Mouse (Mus musculus) midbrain, embryonic 11.5 days (tissue): Measurements from ENCODE around the gene Orm2. TPM values are rescaled to one million over a fixed set of nuclear protein-coding genes. Genes with fewer than 3 reads are reported as not detected.

Experiments used
- ATAC-seq: fragments of 200-750 bp; cut with Nextera tagmentation; 2 replicates; pipeline ENCODE4 v1.8.0; 2017; ENCODE audit warnings: moderate TSS enrichment, moderate library complexity; ENCODE audit not compliant: low FRiP score
- DNase-seq: peaks from one replicate; pipeline ENCODE4 v3.0.0; 2015; ENCODE audit warnings: low spot score; ENCODE audit errors: missing footprints
- H3K27ac ChIP-seq: fragments of 300-500 bp; sonication (generic); 2 replicates; pipeline ENCODE4 v1.5.1; 2014; ENCODE audit warnings: low read depth, low read length
- H3K27me3 ChIP-seq: fragments of 300-500 bp; sonication (generic); 2 replicates; pipeline ENCODE4 v1.6.1; 2014; ENCODE audit warnings: mild to moderate bottlenecking, low read length, moderate library complexity, mixed read lengths; ENCODE audit not compliant: control insufficient read depth, insufficient read depth
- H3K36me3 ChIP-seq: fragments of 300-500 bp; sonication (generic); 2 replicates; pipeline ENCODE4 v1.6.1; 2014; ENCODE audit warnings: mild to moderate bottlenecking, low read length, moderate library complexity, mixed read lengths; ENCODE audit not compliant: control insufficient read depth, insufficient read depth
- H3K4me1 ChIP-seq: fragments of 300-500 bp; sonication (generic); 2 replicates; pipeline ENCODE4 v1.6.1; 2014; ENCODE audit warnings: low read length; ENCODE audit not compliant: control insufficient read depth, insufficient read depth
- H3K4me2 ChIP-seq: fragments of 300-500 bp; sonication (generic); 2 replicates; pipeline ENCODE4 v1.6.1; 2014; ENCODE audit warnings: mild to moderate bottlenecking, moderate library complexity
- H3K4me3 ChIP-seq: fragments of 300-500 bp; sonication (generic); 2 replicates; pipeline ENCODE4 v1.5.1; 2014; ENCODE audit warnings: low read depth, low read length
- H3K9ac ChIP-seq: fragments of 300-500 bp; sonication (generic); 2 replicates; pipeline ENCODE4 v1.6.1; 2014; ENCODE audit warnings: low read length
- H3K9me3 ChIP-seq: fragments of 300-500 bp; sonication (generic); 2 replicates; pipeline ENCODE4 v1.6.1; 2016; ENCODE audit warnings: low read length; ENCODE audit not compliant: control insufficient read depth
- WGBS: fragments of 180-500 bp; shearing (Covaris S2); extraction: QIAGEN DNeasy Blood & Tissue Kit; methylation state at CpG from one replicate; pipeline ENCODE4 v1.1.7; 2014; 5-methylcytosine and 5-hydroxymethylcytosine counted together
- polyA plus RNA-seq: library from polyadenylated mRNA; unstranded; fragments of >200 nt; fragmentation: Nextera tagmentation; extraction: Ambion mirVana; gene quantifications from 2 replicates; pipeline ENCODE4 v1.2.1, GENCODE M21; 2014

The Orm2 gene
- polyA plus RNA-seq, 1 experiment from 2014 or later, result not detected

DNA sequence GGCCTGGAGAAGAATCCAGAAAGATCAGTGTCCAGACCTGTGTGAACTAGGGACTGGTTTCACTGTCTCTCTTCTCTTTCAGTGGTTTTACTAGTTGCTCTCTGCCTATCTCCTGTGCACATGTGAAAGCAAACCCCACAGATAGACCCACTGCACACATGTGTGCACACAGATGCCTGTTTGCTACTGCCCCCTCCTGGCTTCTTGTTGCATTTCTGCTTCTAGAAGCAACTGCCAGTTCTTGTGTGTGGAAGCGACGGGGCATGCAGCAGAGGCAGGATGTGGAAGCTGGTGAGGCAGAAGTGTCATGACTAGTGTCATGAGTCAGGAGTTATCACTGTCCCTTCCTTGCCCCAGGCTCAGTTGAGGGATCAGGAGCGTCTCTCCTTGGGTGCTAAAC, 9.6 kb downstream of the Orm2 start:
- H3K4me1 ChIP-seq, result no peaks in the 10 kb centered on the region
- H3K27me3 ChIP-seq, result no peaks in the 10 kb centered on the region
- no peaks in the 10 kb centered on the region for H3K9me3 ChIP-seq
- no peak overlapping the region for H3K9ac ChIP-seq
- peaks cover 12% of the 10 kb centered on the region for H3K36me3 ChIP-seq
- no peak overlapping the region for H3K27ac ChIP-seq
- 69% methylated on average over 3 of the region's 3 CpGs for WGBS
- no peak overlapping the region for H3K4me3 ChIP-seq
- ATAC-seq, result no peak
- no peak overlapping the region for H3K4me2 ChIP-seq
- no peak for DNase-seq

DNA sequence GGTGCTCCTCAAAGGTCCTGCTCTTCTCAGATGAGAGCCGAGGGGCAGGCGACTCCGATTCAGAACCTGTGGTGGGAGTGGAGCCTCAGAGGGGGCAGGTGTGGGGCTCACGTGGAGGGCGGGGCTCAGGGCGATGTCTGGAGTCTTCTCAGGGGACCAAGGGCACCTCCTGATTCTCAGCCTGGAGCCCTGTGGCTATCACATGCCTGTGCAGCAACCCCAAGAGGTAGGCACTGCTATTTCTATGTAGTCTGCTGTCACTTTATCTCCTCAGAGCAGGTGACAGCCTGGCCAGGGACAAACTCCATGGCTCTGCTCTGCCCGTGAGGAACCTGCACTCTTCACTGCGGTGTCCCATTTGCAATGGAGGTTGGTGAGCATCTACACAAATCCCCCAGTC, 11.2 kb downstream of the Orm2 start:
- H3K27ac ChIP-seq, result no peak overlapping the region
- no peaks in the 10 kb centered on the region for H3K4me1 ChIP-seq
- no peak for ATAC-seq
- no peak for DNase-seq
- H3K36me3 ChIP-seq, result peaks cover 12% of the 10 kb centered on the region
- H3K4me2 ChIP-seq, result no peak overlapping the region
- no peak overlapping the region for H3K9ac ChIP-seq
- 90% methylated on average over 8 of the region's 8 CpGs for WGBS
- no peak overlapping the region for H3K4me3 ChIP-seq
- no peaks in the 10 kb centered on the region for H3K9me3 ChIP-seq
- H3K27me3 ChIP-seq, result no peaks in the 10 kb centered on the region

DNA sequence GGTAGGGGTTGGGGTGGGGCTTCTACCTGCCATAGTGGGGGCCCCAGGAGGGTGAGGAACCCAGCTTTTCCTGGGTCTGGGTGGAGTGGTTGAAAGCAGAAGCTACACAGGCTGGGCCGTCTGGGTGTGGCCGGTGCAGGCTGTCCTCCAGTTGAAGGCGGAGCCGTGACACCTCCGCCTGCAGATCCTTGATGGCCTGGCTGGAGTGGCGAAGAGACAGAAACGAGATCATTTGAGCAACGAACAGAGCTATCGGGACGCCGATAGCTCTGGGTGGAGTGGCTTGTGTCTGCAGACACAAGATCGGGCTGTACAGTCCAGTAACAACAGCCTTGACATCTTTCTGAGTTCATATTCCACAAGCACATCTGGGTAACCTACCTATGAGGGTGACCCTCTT, 12.1 kb downstream of the Orm2 start:
- H3K9me3 ChIP-seq, result no peaks in the 10 kb centered on the region
- ATAC-seq (no peak), DNase-seq (no peak)
- no peak overlapping the region for H3K4me3 ChIP-seq
- no peaks in the 10 kb centered on the region for H3K4me1 ChIP-seq
- no peak overlapping the region for H3K4me2 ChIP-seq
- H3K9ac ChIP-seq, result no peak overlapping the region
- H3K36me3 ChIP-seq, result peaks cover 15% of the 10 kb centered on the region
- no peaks in the 10 kb centered on the region for H3K27me3 ChIP-seq
- 82% methylated on average over 12 of the region's 12 CpGs for WGBS
- no peak overlapping the region for H3K27ac ChIP-seq

DNA sequence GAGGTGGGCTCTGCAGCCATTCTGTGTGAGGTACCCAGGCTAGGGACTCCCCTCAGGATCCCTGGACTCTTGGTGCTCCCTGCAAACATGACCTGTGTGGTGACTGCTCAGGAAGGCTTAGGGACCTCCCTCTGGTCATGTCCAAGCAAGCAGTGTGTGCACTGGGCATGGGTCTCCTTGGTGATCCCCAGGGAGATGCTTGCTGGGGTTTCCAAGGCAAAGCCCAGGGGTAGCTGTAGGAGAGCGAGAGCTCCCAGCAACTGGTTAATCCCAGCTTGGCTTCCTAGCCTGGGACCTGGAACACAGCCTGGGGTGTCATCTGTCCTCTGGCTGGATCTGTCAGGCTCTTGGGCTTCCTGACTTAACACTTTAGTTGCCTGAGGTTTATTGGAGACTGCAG, 13.1 kb downstream of the Orm2 start:
- no peak overlapping the region for H3K27ac ChIP-seq
- H3K4me2 ChIP-seq, result no peak overlapping the region
- ATAC-seq (no peak), DNase-seq (no peak)
- WGBS, result 94% methylated on average over 1 of the region's 1 CpGs
- peaks cover 13% of the 10 kb centered on the region for H3K36me3 ChIP-seq
- H3K9ac ChIP-seq, result no peak overlapping the region
- no peaks in the 10 kb centered on the region for H3K27me3 ChIP-seq
- H3K9me3 ChIP-seq, result no peaks in the 10 kb centered on the region
- no peaks in the 10 kb centered on the region for H3K4me1 ChIP-seq
- H3K4me3 ChIP-seq, result no peak overlapping the region

DNA sequence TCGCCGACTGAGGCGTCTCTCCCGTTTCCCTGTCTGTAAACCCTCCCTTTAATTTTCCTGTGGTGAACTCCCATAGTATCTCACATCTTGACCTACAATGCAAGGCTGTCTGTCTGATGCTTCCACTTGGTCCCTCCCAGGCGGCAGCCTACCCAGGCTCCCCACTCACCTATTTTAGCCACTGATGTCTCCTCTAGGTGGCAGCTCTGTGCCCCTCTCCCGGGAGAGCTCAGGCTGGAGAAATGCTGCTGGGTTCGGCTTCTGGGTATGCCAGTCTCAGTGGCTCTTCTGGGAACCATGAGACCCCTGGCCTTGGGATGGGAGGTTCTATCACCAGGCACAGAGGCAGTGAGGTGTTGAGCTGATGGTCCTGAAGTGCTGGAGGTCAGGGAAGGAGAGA, 15.2 kb downstream of the Orm2 start:
- no peak overlapping the region for H3K4me2 ChIP-seq
- H3K36me3 ChIP-seq, result peaks cover 13% of the 10 kb centered on the region
- no peaks in the 10 kb centered on the region for H3K4me1 ChIP-seq
- H3K9ac ChIP-seq, result no peak overlapping the region
- no peak overlapping the region for H3K4me3 ChIP-seq
- no peak overlapping the region for H3K27ac ChIP-seq
- no peaks in the 10 kb centered on the region for H3K9me3 ChIP-seq
- WGBS, result 65% methylated on average over 7 of the region's 7 CpGs
- DNase-seq, result no peak
- ATAC-seq, result no peak
- H3K27me3 ChIP-seq, result no peaks in the 10 kb centered on the region

DNA sequence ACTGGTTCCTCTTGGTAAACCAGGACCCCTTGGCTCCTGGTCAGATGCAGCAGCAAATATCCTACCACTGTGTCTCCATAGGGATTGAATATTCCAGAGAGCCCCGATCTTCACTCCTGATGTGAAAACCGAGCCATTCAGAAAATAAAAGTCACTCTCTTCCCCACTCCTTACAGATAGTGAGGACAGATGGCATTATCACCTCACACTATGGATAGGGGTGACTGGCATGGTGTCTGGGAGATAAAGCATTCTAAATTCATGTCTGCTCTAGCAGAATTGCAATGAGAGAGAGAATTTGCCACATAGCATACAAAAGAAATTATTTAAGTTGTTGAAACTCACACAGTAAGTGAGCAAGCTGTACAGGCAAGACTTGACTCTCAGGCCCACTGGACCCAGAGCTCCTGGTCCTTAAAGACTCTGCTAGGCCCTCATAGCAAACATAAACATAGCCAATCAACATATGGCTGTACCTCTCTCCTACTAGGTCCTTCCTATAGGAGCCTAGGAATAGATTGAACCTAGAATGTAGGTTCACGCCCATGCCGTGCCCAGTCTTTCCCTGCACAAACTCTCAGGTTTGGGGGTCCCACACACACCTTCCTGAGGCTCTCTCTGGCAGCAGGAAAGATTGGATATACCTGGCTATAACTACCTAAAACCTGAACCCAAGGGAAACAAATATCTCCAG, 20.6 kb downstream of the Orm2 start:
- H3K27me3 ChIP-seq, result no peaks in the 10 kb centered on the region
- H3K4me1 ChIP-seq, result peaks cover 2% of the 10 kb centered on the region; the same call in 1 of the 2 replicates
- no peak overlapping the region for H3K4me3 ChIP-seq
- no peak for DNase-seq
- no peaks in the 10 kb centered on the region for H3K9me3 ChIP-seq
- H3K4me2 ChIP-seq, result no peak overlapping the region
- no peak overlapping the region for H3K9ac ChIP-seq
- H3K36me3 ChIP-seq, result peaks cover 5% of the 10 kb centered on the region
- WGBS, result 92% methylated on average over 4 of the region's 4 CpGs
- H3K27ac ChIP-seq, result no peak overlapping the region
- no peak for ATAC-seq

DNA sequence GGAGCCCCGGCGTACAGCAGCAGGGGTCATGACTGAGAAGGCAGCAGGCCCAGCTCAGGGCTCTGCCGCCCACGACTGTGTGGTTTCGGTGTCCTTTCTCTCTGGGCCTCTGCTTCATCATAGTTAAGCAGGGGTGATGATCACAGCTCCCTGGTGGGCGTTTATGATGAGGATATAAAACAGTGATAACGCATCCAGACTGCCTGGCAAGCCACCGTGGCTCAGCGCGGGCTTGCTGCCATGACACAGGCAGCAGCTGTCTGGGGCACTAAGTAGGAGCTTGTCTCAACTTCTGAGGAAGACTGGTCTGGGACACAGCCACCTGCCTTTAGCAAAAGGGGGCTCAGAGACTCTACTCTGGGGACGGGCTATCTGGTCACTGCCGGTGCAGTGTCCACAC, 21.2 kb downstream of the Orm2 start:
- Histone ChIP-seq H3K27ac (no peak overlapping the region), H3K4me2 (no peak overlapping the region), H3K27me3 (no peaks in the 10 kb centered on the region), H3K9me3 (no peaks in the 10 kb centered on the region), H3K4me3 (no peak overlapping the region), H3K9ac (no peak overlapping the region), H3K4me1 (peaks cover 7% of the 10 kb centered on the region), H3K36me3 (peaks cover 5% of the 10 kb centered on the region)
- ATAC-seq, result no peak
- DNase-seq, result no peak
- 90% methylated on average over 12 of the region's 12 CpGs for WGBS

DNA sequence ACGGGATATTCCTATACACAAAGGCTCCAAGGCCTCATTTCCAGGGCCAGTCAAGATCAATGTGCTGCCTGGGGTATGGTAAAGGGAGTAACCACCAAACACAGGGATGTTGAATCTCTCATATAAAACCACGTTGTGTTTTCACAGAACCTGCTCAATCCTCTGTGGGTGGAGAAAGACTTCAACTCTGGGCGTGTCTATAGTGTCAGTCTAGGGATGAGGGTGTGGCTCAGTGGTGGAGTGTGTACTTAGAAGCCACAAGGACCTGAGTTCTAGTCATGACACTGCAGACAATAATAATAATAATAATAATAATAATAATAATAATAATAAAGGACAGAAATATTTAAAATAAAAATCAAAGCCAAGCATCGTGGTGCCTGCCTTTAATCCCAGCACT, 22.0 kb downstream of the Orm2 start:
- Histone ChIP-seq H3K27ac (no peak overlapping the region), H3K4me3 (no peak overlapping the region), H3K36me3 (peaks cover 3% of the 10 kb centered on the region), H3K4me2 (no peak overlapping the region), H3K27me3 (no peaks in the 10 kb centered on the region), H3K4me1 (peaks cover 15% of the 10 kb centered on the region), H3K9ac (no peak overlapping the region), H3K9me3 (no peaks in the 10 kb centered on the region)
- DNase-seq, result no peak
- no peak for ATAC-seq
- WGBS, result 87% methylated on average over 4 of the region's 4 CpGs

DNA sequence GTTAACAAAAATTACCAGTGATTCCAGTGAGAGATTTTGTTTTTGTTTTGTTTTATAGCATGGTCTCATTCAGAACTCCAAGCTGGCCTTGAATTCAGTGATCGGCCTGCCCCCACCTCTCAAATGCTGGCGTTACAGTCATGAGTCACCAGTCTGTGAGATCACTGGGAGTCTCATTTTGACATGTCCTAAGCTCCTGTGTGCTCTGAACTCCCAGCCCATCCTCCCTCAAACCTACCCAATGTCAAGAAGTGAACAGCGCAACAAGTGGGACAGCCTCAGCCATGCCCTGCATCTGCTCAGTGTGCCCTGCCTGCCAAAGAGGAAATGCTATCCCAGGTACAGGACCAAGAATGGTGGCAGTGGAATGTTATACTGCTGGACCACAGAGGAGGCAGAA, 23.0 kb downstream of the Orm2 start:
- Histone ChIP-seq H3K4me3 (no peak overlapping the region), H3K36me3 (0 out of 2 replicates have a peak, but pooled peaks cover 3% of the 10 kb centered on the region), H3K27ac (no peak overlapping the region), H3K4me2 (no peak overlapping the region), H3K9ac (no peak overlapping the region), H3K9me3 (no peaks in the 10 kb centered on the region), H3K27me3 (no peaks in the 10 kb centered on the region), H3K4me1 (peaks cover 24% of the 10 kb centered on the region)
- ATAC-seq (no peak), DNase-seq (no peak)
- 91% methylated on average over 3 of the region's 3 CpGs for WGBS
